Mouse (Mus musculus) midbrain, embryonic 12.5 days (tissue): ENCODE data around the gene Sf3a3. TPM values are rescaled to one million over a fixed set of nuclear protein-coding genes. Genes with fewer than 3 reads are reported as not detected.

ENCODE experiments used
- ATAC-seq: fragments of 200-750 bp; cut with Nextera tagmentation; 2 replicates; pipeline ENCODE4 v1.8.0; 2017; ENCODE audit warnings: low read depth, moderate TSS enrichment, moderate library complexity; ENCODE audit not compliant: low FRiP score
- H3K27ac ChIP-seq: fragments of 300-500 bp; sonication (generic); replicated peaks from 2 replicates; pipeline ENCODE4 v1.5.1; 2016; ENCODE audit warnings: mild to moderate bottlenecking
- H3K27me3 ChIP-seq: fragments of 300-500 bp; sonication (generic); 2 replicates; pipeline ENCODE4 v1.6.1; 2016; ENCODE audit warnings: mild to moderate bottlenecking
- H3K36me3 ChIP-seq: fragments of 300-500 bp; sonication (generic); 2 replicates; pipeline ENCODE4 v1.6.1; 2016
- H3K4me1 ChIP-seq: fragments of 300-500 bp; sonication (generic); 2 replicates; pipeline ENCODE4 v1.6.1; 2016
- H3K4me2 ChIP-seq: fragments of 300-500 bp; sonication (generic); replicated peaks from 2 replicates; pipeline ENCODE4 v1.6.1; 2016; ENCODE audit warnings: mild to moderate bottlenecking, moderate library complexity
- H3K4me3 ChIP-seq: fragments of 300-500 bp; sonication (generic); 2 replicates; pipeline ENCODE4 v1.5.1; 2016; ENCODE audit warnings: mild to moderate bottlenecking
- H3K9ac ChIP-seq: fragments of 300-500 bp; sonication (generic); replicated peaks from 2 replicates; pipeline ENCODE4 v1.6.1; 2016; ENCODE audit warnings: mild to moderate bottlenecking, moderate library complexity
- H3K9me3 ChIP-seq: fragments of 300-500 bp; sonication (generic); 2 replicates; pipeline ENCODE4 v1.6.1; 2016; ENCODE audit warnings: mild to moderate bottlenecking
- WGBS: fragments of 180-500 bp; shearing (Covaris S2); methylation state at CpG from one replicate; pipeline ENCODE4 v1.1.7; 2016; 5-methylcytosine and 5-hydroxymethylcytosine counted together
- polyA plus RNA-seq: library from polyadenylated mRNA; unstranded; fragments of >200 nt; fragmentation: Nextera tagmentation; extraction: Ambion mirVana; gene quantifications from 2 replicates; pipeline ENCODE4 v1.2.1, GENCODE M21; 2016

Sf3a3 gene
- 194 and 195 TPM in 2 replicates for polyA plus RNA-seq

- Histone ChIP-seq H3K9me3 (no peaks in the 10 kb centered on the region), H3K4me1 (peaks cover 21% of the 10 kb centered on the region), H3K4me2 (peak within 1 kb of the TSS; percentile 98), H3K27me3 (peaks cover 9% of the 10 kb centered on the region), H3K27ac (peak within 1 kb of the TSS; percentile 54), H3K36me3 (peaks cover 36% of the 10 kb centered on the region), H3K9ac (peak within 1 kb of the TSS; percentile 94), H3K4me3 (peak within 1 kb of the TSS; percentile 93)
- WGBS: under 1% methylated on average over 57 of the region's 57 CpGs
- peak; percentile 91 for ATAC-seq
Observed at GRCm38 (mm10) chr4:124714545-124715481, at the start of gene Sf3a3. TSS of gene Sf3a3 (plus strand) at chr4:124714776.

- peaks cover 47% of the 10 kb centered on the region for H3K4me1 ChIP-seq
- H3K4me2 ChIP-seq: peak overlapping the region; percentile 47
- 15% methylated on average over 14 of the region's 14 CpGs for WGBS
- H3K27me3 ChIP-seq: peaks cover 81% of the 10 kb centered on the region
- H3K27ac ChIP-seq: peak overlapping the region; percentile 85
- no peaks in the 10 kb centered on the region for H3K9me3 ChIP-seq
- H3K4me3 ChIP-seq: peak overlapping the region; percentile 7; the same call in 1 of the 2 replicates
- H3K36me3 ChIP-seq: no peaks in the 10 kb centered on the region
- H3K9ac ChIP-seq: peak overlapping the region; percentile 32; the same call in 1 of the 2 replicates
- peak; percentile 28 for ATAC-seq
Observed at GRCm38 (mm10) chr4:124667476-124668033, 47.0 kb upstream of the Sf3a3 start.

- Histone ChIP-seq H3K9ac (no peak overlapping the region), H3K27me3 (peaks cover 79% of the 10 kb centered on the region), H3K27ac (peak overlapping the region; percentile 85), H3K4me2 (peak overlapping the region; percentile 47), H3K4me1 (peaks cover 52% of the 10 kb centered on the region), H3K9me3 (no peaks in the 10 kb centered on the region), H3K36me3 (no peaks in the 10 kb centered on the region), H3K4me3 (peak overlapping the region; percentile 7; the same call in 1 of the 2 replicates)
- WGBS: 7% methylated on average over 8 of the region's 8 CpGs
- peak; percentile 88 for ATAC-seq
Observed at GRCm38 (mm10) chr4:124668078-124668477, 46.5 kb upstream of the Sf3a3 start.

GRCm38 (mm10) chr4:124670232-124670631 is 44.3 kb upstream of the Sf3a3 start:
- H3K4me2 ChIP-seq: no peak overlapping the region
- no peaks in the 10 kb centered on the region for H3K9me3 ChIP-seq
- H3K27ac ChIP-seq: no peak overlapping the region
- no peak for ATAC-seq
- no peaks in the 10 kb centered on the region for H3K36me3 ChIP-seq
- H3K4me3 ChIP-seq: no peak overlapping the region
- H3K9ac ChIP-seq: no peak overlapping the region
- H3K4me1 ChIP-seq: peaks cover 55% of the 10 kb centered on the region
- WGBS: 62% methylated on average over 8 of the region's 8 CpGs
- peaks cover 76% of the 10 kb centered on the region for H3K27me3 ChIP-seq

GRCm38 (mm10) chr4:124671583-124671982 is 43.0 kb upstream of the Sf3a3 start:
- no peak for ATAC-seq
- Histone ChIP-seq H3K27me3 (peaks cover 63% of the 10 kb centered on the region), H3K4me3 (no peak overlapping the region), H3K4me2 (peak overlapping the region; percentile 51), H3K36me3 (peaks cover 6% of the 10 kb centered on the region; the same call in 1 of the 2 replicates), H3K27ac (peak overlapping the region; percentile 63; the same call in 1 of the 2 replicates), H3K9me3 (no peaks in the 10 kb centered on the region), H3K4me1 (peaks cover 55% of the 10 kb centered on the region), H3K9ac (peak overlapping the region; percentile 39; the same call in 1 of the 2 replicates)
- 35% methylated on average over 7 of the region's 7 CpGs for WGBS

- peaks cover 59% of the 10 kb centered on the region for H3K27me3 ChIP-seq
- peak overlapping the region; percentile 63 for H3K27ac ChIP-seq
- 3% methylated on average over 31 of the region's 31 CpGs for WGBS
- H3K9ac ChIP-seq: peak overlapping the region; percentile 39; the same call in 1 of the 2 replicates
- H3K4me2 ChIP-seq: peak overlapping the region; percentile 51
- H3K4me1 ChIP-seq: peaks cover 49% of the 10 kb centered on the region
- peak; percentile 48 for ATAC-seq
- peak overlapping the region; percentile 21 for H3K4me3 ChIP-seq
- peaks cover 16% of the 10 kb centered on the region for H3K36me3 ChIP-seq
- no peaks in the 10 kb centered on the region for H3K9me3 ChIP-seq
Observed at GRCm38 (mm10) chr4:124672347-124673320, 41.9 kb upstream of the Sf3a3 start.

- ATAC-seq: peak; percentile 18; the same call in 1 of the 2 replicates
- H3K27ac ChIP-seq: no peak overlapping the region; the same call in 1 of the 2 replicates
- WGBS: 39% methylated on average over 17 of the region's 17 CpGs
Observed at GRCm38 (mm10) chr4:124674334-124675032, 40.1 kb upstream of the Sf3a3 start.

GRCm38 (mm10) chr4:124675037-124675436 is 39.5 kb upstream of the Sf3a3 start:
- Histone ChIP-seq H3K4me2 (no peak overlapping the region; the same call in 1 of the 2 replicates), H3K27ac (no peak overlapping the region), H3K9me3 (no peaks in the 10 kb centered on the region), H3K36me3 (peaks cover 35% of the 10 kb centered on the region), H3K9ac (no peak overlapping the region), H3K4me3 (no peak overlapping the region), H3K27me3 (peaks cover 42% of the 10 kb centered on the region), H3K4me1 (peaks cover 38% of the 10 kb centered on the region)
- ATAC-seq: no peak
- 3% methylated on average over 4 of the region's 4 CpGs for WGBS

More at GRCm38 (mm10) chr4:124674334-124675032, 40.1 kb upstream of the Sf3a3 start:
- no peak overlapping the region; the same call in 1 of the 2 replicates for H3K4me2 ChIP-seq
- H3K9ac ChIP-seq: no peak overlapping the region
- no peaks in the 10 kb centered on the region for H3K9me3 ChIP-seq
- no peak overlapping the region for H3K4me3 ChIP-seq
- H3K27me3 ChIP-seq: peaks cover 45% of the 10 kb centered on the region
- H3K36me3 ChIP-seq: peaks cover 29% of the 10 kb centered on the region
- peaks cover 38% of the 10 kb centered on the region for H3K4me1 ChIP-seq

GRCm38 (mm10) chr4:124675958-124676357 is 38.6 kb upstream of the Sf3a3 start:
- Histone ChIP-seq H3K36me3 (peaks cover 43% of the 10 kb centered on the region), H3K4me1 (peaks cover 38% of the 10 kb centered on the region), H3K9ac (no peak overlapping the region), H3K4me3 (no peak overlapping the region), H3K4me2 (no peak overlapping the region), H3K9me3 (no peaks in the 10 kb centered on the region), H3K27me3 (peaks cover 33% of the 10 kb centered on the region), H3K27ac (no peak overlapping the region)
- no peak for ATAC-seq
- 84% methylated on average over 6 of the region's 6 CpGs for WGBS

GRCm38 (mm10) chr4:124682270-124682669 is 32.3 kb upstream of the Sf3a3 start:
- Histone ChIP-seq H3K27me3 (no peaks in the 10 kb centered on the region), H3K36me3 (peaks cover 81% of the 10 kb centered on the region), H3K4me2 (no peak overlapping the region), H3K9ac (no peak overlapping the region), H3K9me3 (no peaks in the 10 kb centered on the region), H3K4me3 (no peak overlapping the region), H3K4me1 (no peaks in the 10 kb centered on the region), H3K27ac (no peak overlapping the region)
- 60% methylated on average over 7 of the region's 7 CpGs for WGBS
- no peak for ATAC-seq
